Mouse (Mus musculus): Measurements from ENCODE around the gene Rpp21.

The Rpp21 gene

GRCm38 (mm10) chr17:36257969-36258368 lies at the start of gene Rpp21:
Gene Rpp21, minus strand, starts transcription at chr17:36258069.
- DNase-seq = no peak

GRCm38 (mm10) chr17:36286390-36286789 lies 28.5 kb upstream of the Rpp21 start, which contains the start of gene H2-M10.2:
Gene H2-M10.2, minus strand, starts transcription at chr17:36286490.
- DNase-seq = no peak

- peak; percentile 64 for DNase-seq
These were observed 23.8 kb upstream of the Rpp21 start for GRCm38 (mm10) chr17:36281521-36282245.

- DNase-seq = no peak
These were observed 16.9 kb upstream of the Rpp21 start for GRCm38 (mm10) chr17:36274776-36275175.

GRCm38 (mm10) chr17:36273796-36274195 lies 15.9 kb upstream of the Rpp21 start:
- DNase-seq = no peak

DNA sequence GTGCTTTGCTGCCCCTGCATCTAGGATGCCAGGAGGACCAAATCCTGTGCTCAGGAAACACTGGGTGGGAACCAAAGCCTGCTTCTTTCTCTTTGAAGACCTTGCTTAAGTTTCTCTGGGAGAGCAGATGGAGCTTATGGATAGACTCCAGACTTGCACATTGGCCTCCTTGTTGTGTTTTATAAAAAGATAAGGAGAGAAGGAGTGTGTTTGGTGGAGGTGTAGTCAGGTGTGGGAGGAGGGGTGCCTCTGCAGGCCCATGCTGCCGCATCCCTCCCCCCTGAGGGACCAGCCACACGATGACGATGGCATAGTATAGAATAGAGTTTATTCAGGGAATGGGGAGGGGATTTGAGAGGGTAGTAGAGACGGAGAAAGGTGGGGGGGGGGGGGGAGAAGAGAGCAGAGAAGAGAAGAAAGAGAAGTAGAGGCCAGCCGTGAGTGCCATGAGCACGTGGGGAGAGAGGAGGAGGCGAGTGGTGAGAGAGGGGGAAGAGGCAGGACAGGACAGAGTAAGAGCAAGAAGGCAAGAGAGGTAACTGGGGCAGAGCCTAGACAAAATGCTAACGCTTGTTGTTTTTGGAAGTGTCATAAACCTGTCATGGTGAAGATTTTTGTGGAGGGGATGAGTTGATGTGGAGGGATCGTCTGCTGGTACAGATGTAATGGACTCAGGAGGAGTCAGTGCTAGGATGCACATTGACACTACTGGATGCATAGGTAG lies 14.9 kb upstream of the Rpp21 start:
- no peak for DNase-seq

GRCm38 (mm10) chr17:36271586-36272256 lies 13.9 kb upstream of the Rpp21 start, which contains the start of gene Trim39:
Gene Trim39, minus strand, starts transcription at chr17:36272247.
- peak; percentile 92 for DNase-seq

DNA sequence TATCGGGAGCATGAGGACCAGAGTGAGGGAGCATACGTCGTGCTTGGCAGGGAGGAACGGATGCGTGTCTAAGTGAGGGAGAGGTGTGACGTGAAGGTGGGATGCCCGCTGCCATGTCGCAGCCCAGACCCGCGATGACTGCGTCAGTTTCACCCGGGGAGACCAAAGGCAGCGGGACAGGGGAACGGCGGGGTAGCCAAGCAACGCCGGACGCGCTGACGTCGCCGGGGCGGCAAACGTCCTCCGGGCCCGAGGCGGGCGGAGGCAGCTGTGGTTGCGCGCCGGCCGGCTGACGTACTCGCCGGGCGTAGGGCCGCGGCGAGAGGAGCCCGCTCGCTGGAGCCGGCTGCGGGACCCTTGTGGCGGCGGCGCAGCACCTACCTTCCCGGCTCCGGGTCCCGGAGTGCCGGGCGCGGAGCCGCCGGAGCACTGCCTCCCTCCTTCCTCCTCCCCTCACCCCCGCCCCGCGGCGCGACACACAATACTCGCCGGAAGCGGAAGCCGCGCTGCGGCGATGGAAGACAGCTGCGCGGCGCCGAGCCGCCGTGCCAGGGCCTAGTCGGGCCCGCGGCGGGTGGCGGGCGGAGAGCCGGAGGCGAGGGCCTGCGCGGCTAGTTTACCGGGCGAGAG lies 13.2 kb upstream of the Rpp21 start:
- peak; percentile 89 for DNase-seq

- DNase-seq = no peak
These were observed 8.0 kb upstream of the Rpp21 start for GRCm38 (mm10) chr17:36265834-36266233.

- no peak for DNase-seq
These were observed 6.5 kb upstream of the Rpp21 start for GRCm38 (mm10) chr17:36264273-36264925.

- no peak for DNase-seq
These were observed 3.8 kb upstream of the Rpp21 start for GRCm38 (mm10) chr17:36261511-36262166.

DNA sequence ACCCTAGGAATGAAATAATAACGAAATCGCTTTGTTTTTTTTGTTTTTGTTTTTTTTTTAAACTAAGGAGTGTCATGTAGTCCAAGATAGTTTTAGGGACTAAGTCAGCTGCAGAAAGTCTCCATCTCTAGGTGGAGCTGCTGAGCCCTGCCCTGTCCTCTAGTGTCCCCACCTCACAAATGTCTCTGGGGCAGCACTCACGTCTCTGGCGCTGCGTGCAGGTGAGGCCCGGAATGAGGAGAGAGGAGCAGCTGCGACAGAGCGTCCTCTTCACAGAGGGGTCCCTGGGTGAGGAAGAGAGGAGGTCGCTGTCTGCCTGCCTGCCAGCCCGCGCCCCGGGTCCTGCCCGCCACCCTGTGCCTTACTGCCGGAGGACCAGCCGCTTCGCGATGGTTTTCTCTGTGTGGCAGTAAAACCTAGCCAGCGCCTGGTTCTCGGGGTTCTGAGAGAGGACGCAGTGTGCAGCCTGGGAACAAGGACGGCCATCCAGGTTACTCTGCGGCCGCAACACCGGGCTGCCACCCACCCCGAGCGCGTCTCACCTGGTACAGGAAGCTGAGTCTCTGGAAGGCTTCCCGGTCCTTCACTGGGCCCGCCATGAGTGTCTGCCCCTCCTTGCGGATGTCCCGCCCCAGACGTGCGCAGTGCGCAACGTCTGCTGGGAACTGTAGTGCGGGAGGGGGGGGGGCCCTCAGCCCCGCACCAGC lies 475 bp downstream of the Rpp21 start:
- DNase-seq = peak; percentile 85

DNA sequence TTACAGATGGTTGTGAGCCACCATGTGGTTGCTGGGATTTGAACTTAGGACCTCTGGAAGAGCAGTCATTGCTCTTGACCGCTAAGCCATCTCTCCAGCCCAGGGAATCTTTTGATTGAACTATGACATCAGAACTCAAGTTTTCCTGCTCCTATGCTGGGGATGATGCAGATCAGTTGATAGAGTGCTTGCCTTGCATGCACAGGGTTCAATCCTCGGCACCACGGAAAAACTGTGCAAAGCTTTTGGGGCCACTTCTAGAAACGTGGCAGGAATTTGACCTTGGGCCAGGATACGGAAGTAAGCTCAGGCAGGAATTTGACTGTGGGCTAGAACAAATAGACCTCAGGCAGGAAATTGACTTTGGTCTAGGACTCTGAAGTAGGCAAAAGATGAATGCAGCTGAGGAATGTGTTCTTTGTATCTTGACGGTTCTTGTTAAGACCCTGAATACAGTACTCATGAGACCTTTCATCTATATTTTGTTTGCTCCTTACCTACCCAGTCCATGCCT lies 4.7 kb downstream of the Rpp21 start:
- DNase-seq = peak; percentile 44

DNA sequence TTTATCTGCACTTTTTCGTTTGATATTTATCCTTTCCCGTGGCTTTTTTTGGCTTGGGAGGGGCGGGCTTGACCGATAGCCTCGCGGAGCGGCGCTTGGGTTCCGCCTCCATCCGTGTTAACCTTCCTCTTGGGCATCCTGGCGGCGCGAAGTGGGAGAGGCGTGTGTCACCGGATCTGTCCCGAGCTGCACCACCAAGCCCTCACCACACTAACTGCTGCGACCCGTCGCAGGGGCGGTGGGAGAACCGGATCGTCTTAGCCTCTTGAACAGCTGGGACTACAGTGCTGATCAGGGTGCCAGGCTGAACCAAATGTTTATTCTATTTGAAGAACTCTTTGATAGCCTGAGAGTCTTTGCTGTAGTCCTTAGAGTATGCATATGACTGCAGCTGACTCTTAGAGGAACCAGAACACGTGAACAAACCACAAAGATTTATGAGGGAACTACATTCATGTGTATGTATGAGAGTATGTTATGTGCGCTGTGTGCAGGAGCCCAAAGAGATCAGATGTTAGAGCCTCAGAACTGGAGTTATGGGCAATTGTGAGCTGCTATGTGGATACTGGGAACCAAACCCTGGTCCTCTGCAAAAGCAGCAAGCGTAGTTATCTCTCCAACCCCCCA lies 5.5 kb downstream of the Rpp21 start:
- DNase-seq = no peak

DNA sequence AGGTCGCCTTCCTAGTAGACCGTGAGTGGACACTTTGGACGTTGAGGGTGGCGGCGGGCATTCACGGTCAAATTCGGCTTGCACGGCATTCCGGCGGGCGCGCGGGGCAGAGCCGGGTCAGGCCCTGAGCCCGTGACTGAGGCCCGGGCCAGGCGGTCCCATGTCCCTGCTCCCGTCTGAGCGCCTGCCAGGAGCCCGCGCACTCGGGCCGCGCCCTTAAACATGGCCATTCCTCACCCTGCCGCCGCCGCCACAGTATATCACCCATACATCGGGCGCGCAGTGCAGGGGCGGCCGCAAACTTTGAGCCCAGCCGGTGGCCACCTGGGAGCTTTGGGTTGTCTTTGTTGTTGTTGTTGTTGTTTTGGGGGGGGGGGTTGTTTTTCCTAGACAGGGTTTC lies 9.0 kb downstream of the Rpp21 start:
- no peak for DNase-seq

GRCm38 (mm10) chr17:36245741-36246140 lies 12.1 kb downstream of the Rpp21 start:
- DNase-seq = no peak

DNA sequence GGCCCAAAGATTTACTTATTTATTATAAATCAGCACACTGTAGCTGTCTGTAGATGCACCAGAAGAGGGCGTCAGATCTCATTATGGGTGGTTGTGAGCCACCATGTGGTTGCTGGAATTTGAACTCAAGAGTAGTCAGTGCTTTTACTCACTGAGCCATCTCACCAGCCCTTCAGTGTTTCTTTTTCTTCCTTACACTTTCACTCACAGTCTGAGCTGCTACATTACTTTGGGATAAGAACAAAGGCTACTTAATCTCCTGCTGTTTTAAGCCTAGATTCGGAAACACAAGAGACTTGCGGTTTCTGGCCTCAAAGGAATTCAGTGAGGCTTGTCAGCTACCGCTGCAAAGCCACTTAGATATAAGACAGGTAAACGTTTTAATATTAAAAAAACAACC lies 13.8 kb downstream of the Rpp21 start:
- no peak for DNase-seq

GRCm38 (mm10) chr17:36240637-36241213 lies 17.1 kb downstream of the Rpp21 start:
- no peak for DNase-seq

DNA sequence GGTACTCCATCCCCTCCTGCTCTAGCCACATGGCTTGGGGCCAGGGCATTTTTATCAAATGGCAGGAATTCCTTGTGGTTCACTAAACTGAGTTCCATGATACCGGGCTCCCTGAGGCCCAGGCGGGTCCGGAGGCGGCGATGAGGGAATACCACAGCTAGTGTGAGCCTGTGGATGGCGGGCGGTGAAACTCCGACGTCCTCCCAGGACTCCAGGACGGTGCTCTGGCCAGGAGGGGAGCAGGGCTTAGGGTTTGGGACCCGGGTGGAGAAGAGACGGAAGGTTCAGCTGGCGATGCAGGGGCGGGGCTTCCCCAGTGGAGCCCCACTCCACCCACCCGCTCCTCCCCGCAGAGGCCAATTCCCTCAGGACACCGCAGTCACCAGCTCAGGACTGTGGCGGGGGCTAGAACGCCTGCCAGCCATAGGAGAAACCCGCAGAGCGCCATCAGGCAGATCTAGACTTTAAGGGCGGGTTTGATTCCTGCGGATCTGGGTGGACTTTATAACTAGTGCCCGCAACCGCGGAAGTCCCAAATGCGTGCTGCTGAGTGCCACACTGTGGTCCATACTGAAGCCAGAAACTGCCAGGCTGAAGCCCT lies 20.4 kb downstream of the Rpp21 start:
- DNase-seq = no peak

DNA sequence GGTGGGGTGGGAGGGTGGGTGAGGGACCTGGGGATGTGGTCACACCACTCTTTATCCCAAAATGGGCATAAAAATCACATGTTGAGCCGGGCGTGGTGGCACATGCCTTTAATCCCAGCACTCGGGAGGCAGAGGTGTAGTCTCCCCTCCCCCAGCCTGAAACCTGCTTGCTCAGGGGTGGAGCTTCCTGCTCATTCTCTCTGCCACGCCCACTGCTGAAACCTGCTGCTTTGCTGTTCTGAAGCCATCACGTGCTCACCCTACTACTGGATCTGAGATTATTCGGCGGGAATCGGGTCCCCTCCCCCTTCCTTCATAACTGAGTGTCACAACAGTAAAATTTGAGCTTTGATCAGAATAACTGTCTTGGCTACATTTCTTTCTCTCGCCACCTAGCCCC lies 22.6 kb downstream of the Rpp21 start:
- peak; percentile 66 for DNase-seq

All from kidney, adult 9 months (tissue).